Mouse (Mus musculus) left cerebral cortex, adult 8-10 months (tissue): ENCODE data around the gene Klk8. TPM values are rescaled to one million over a fixed set of nuclear protein-coding genes. Genes with fewer than 3 reads are reported as not detected.

Experiments used
- DNase-seq, 2 experiments: peaks; one replicate each; pipeline ENCODE4 v3.0.0; 2022; ENCODE audit warnings: low spot score in 2 of 2
- total RNA-seq, 4 experiments: library from RNA; stranded (reverse); gene quantifications; 2 replicates each; pipeline ENCODE4 v1.2.4; 2022

Klk8 gene
- total RNA-seq, result 1 to 10 TPM; 5.2 to 7.4 (median 6.5) TPM

GRCm38 (mm10) chr7:43797333-43797769 is at the start of gene Klk8:
Gene Klk8 (plus strand): TSS chr7:43797577.
- no peak for DNase-seq

- no peak for DNase-seq
Measured at GRCm38 (mm10) chr7:43747788-43748187, 49.6 kb upstream of the Klk8 start.

- DNase-seq, result no peak
Measured at GRCm38 (mm10) chr7:43752806-43753205, 44.6 kb upstream of the Klk8 start.

- no peak for DNase-seq
Measured at GRCm38 (mm10) chr7:43766484-43766883, 30.9 kb upstream of the Klk8 start.

GRCm38 (mm10) chr7:43768597-43768996 is 28.8 kb upstream of the Klk8 start, which contains the start of gene Klk12:
Gene Klk12 (plus strand): TSS chr7:43768897.
- DNase-seq, result no peak

GRCm38 (mm10) chr7:43769636-43770035 is 27.7 kb upstream of the Klk8 start:
- DNase-seq, result no peak

GRCm38 (mm10) chr7:43770701-43771100 is 26.7 kb upstream of the Klk8 start:
- DNase-seq, result no peak

GRCm38 (mm10) chr7:43771916-43772315 is 25.5 kb upstream of the Klk8 start:
- no peak for DNase-seq

GRCm38 (mm10) chr7:43772901-43773300 is 24.5 kb upstream of the Klk8 start:
- DNase-seq, result no peak

GRCm38 (mm10) chr7:43774364-43774763 is 23.0 kb upstream of the Klk8 start, which contains the start of gene Klk11:
Gene Klk11 (plus strand): TSS chr7:43774604.
- no peak for DNase-seq

- DNase-seq, result no peak
Measured at GRCm38 (mm10) chr7:43774802-43775201, 22.6 kb upstream of the Klk8 start.

GRCm38 (mm10) chr7:43775311-43776057 is 21.9 kb upstream of the Klk8 start:
- DNase-seq, result no peak

- DNase-seq, result no peak
Measured at GRCm38 (mm10) chr7:43776506-43776905, 20.9 kb upstream of the Klk8 start.

GRCm38 (mm10) chr7:43777423-43777822 is 20.0 kb upstream of the Klk8 start:
- no peak for DNase-seq

- no peak for DNase-seq
Measured at GRCm38 (mm10) chr7:43778176-43778970, 19.0 kb upstream of the Klk8 start.

GRCm38 (mm10) chr7:43780241-43780640 is 17.1 kb upstream of the Klk8 start:
- no peak for DNase-seq

GRCm38 (mm10) chr7:43780746-43781145 is 16.6 kb upstream of the Klk8 start, which contains the start of gene Klk10:
Gene Klk10 (plus strand): TSS chr7:43781035.
- no peak for DNase-seq

- no peak for DNase-seq
Measured at GRCm38 (mm10) chr7:43781541-43781940, 15.8 kb upstream of the Klk8 start.

GRCm38 (mm10) chr7:43782275-43783265 is 14.8 kb upstream of the Klk8 start:
- peak in 1 of 2 experiments; percentile 50 for DNase-seq

GRCm38 (mm10) chr7:43785286-43785685 is 12.1 kb upstream of the Klk8 start:
- no peak for DNase-seq

GRCm38 (mm10) chr7:43788096-43788495 is 9.3 kb upstream of the Klk8 start:
- no peak for DNase-seq
